Mouse (Mus musculus) heart, embryonic 10.5 days (tissue): ENCODE data around the gene Atox1. TPM values are rescaled to one million over a fixed set of nuclear protein-coding genes. Genes with fewer than 3 reads are reported as not detected.
A peak's percentile ranks its signal among the peaks of the same experiment; 100 is the strongest.

Source experiments
- DNase-seq: peaks from one replicate; pipeline ENCODE4 v3.0.0-alpha.2; 2017; ENCODE audit warnings: low spot score
- H3K27ac ChIP-seq: fragments of 300-500 bp; sonication (generic); 2 replicates; pipeline ENCODE4 v1.5.1; 2016; ENCODE audit warnings: mild to moderate bottlenecking
- H3K27me3 ChIP-seq: fragments of 300-500 bp; sonication (generic); 2 replicates; pipeline ENCODE4 v1.6.1; 2016; ENCODE audit warnings: mild to moderate bottlenecking; ENCODE audit not compliant: poor library complexity, insufficient read depth, severe bottlenecking
- H3K36me3 ChIP-seq: fragments of 300-500 bp; sonication (generic); 2 replicates; pipeline ENCODE4 v1.6.1; 2016; ENCODE audit warnings: mild to moderate bottlenecking, moderate library complexity
- H3K4me1 ChIP-seq: fragments of 300-500 bp; sonication (generic); 2 replicates; pipeline ENCODE4 v1.6.1; 2016; ENCODE audit warnings: mild to moderate bottlenecking
- H3K4me3 ChIP-seq: fragments of 300-500 bp; sonication (generic); 2 replicates; pipeline ENCODE4 v1.5.1; 2016; ENCODE audit warnings: mild to moderate bottlenecking, moderate library complexity
- H3K9me3 ChIP-seq: fragments of 300-500 bp; sonication (generic); 2 replicates; pipeline ENCODE4 v1.6.1; 2016; ENCODE audit warnings: mild to moderate bottlenecking, moderate library complexity
- WGBS: fragments of 180-500 bp; shearing (Covaris S2); methylation state at CpG from one replicate; pipeline ENCODE4 v1.1.7; 2016; 5-methylcytosine and 5-hydroxymethylcytosine counted together
- polyA plus RNA-seq: library from polyadenylated mRNA; unstranded; fragments of >200 nt; fragmentation: Nextera tagmentation; extraction: Ambion mirVana; gene quantifications from 2 replicates; pipeline ENCODE4 v1.2.1, GENCODE M21; 2016

The Atox1 gene
- polyA plus RNA-seq, 1 experiment from 2014 or later = 269 TPM

GRCm38 (mm10) chr11:55468611-55469047, 7.6 kb upstream of the Atox1 start:
- H3K27ac ChIP-seq = peak overlapping the region; percentile 88
- WGBS = 5% methylated on average over 17 of the region's 17 CpGs
- H3K4me1 ChIP-seq = peaks cover 26% of the 10 kb centered on the region
- peak overlapping the region; percentile 91 for H3K4me3 ChIP-seq
- no peaks in the 10 kb centered on the region for H3K9me3 ChIP-seq
- DNase-seq = peak; percentile 81
- no peaks in the 10 kb centered on the region for H3K27me3 ChIP-seq
- H3K36me3 ChIP-seq = peaks cover 20% of the 10 kb centered on the region

GRCm38 (mm10) chr11:55468012-55468411, 7.0 kb upstream of the Atox1 start:
- Histone ChIP-seq H3K27ac (peak overlapping the region; percentile 88), H3K27me3 (no peaks in the 10 kb centered on the region), H3K36me3 (peaks cover 15% of the 10 kb centered on the region), H3K4me3 (peak overlapping the region; percentile 91), H3K9me3 (no peaks in the 10 kb centered on the region), H3K4me1 (peaks cover 21% of the 10 kb centered on the region)
- WGBS = 73% methylated on average over 10 of the region's 10 CpGs
- DNase-seq = no peak

- no peak for DNase-seq
- WGBS = 88% methylated on average over 3 of the region's 3 CpGs
- H3K27ac ChIP-seq = no peak overlapping the region
- H3K27me3 ChIP-seq = no peaks in the 10 kb centered on the region
- peaks cover 11% of the 10 kb centered on the region; the same call in 1 of the 2 replicates for H3K4me1 ChIP-seq
- no peak overlapping the region for H3K4me3 ChIP-seq
- H3K9me3 ChIP-seq = no peaks in the 10 kb centered on the region
- H3K36me3 ChIP-seq = no peaks in the 10 kb centered on the region
These were observed 4.1 kb upstream of the Atox1 start for GRCm38 (mm10) chr11:55465177-55465576.

GRCm38 (mm10) chr11:55464707-55465106, 3.7 kb upstream of the Atox1 start:
- Histone ChIP-seq H3K9me3 (no peaks in the 10 kb centered on the region), H3K27me3 (no peaks in the 10 kb centered on the region), H3K36me3 (no peaks in the 10 kb centered on the region), H3K4me3 (no peak overlapping the region), H3K4me1 (peaks cover 15% of the 10 kb centered on the region), H3K27ac (no peak overlapping the region)
- no peak for DNase-seq
- WGBS = 80% methylated on average over 10 of the region's 10 CpGs

GRCm38 (mm10) chr11:55462149-55462548, 1.1 kb upstream of the Atox1 start:
- no peaks in the 10 kb centered on the region for H3K27me3 ChIP-seq
- H3K4me1 ChIP-seq = peaks cover 21% of the 10 kb centered on the region
- H3K9me3 ChIP-seq = no peaks in the 10 kb centered on the region
- no peak overlapping the region for H3K27ac ChIP-seq
- peaks cover 6% of the 10 kb centered on the region; the same call in 1 of the 2 replicates for H3K36me3 ChIP-seq
- DNase-seq = no peak
- H3K4me3 ChIP-seq = no peak overlapping the region
- WGBS = 93% methylated on average over 9 of the region's 9 CpGs

GRCm38 (mm10) chr11:55460559-55461018, 450 bp downstream of the Atox1 start:
- Histone ChIP-seq H3K4me1 (peaks cover 21% of the 10 kb centered on the region), H3K27me3 (no peaks in the 10 kb centered on the region), H3K4me3 (peak overlapping the region; percentile 78), H3K9me3 (no peaks in the 10 kb centered on the region), H3K36me3 (peaks cover 6% of the 10 kb centered on the region; the same call in 1 of the 2 replicates), H3K27ac (peak overlapping the region; percentile 75)
- WGBS = under 1% methylated on average over 17 of the region's 17 CpGs
- no peak for DNase-seq

- no peak for DNase-seq
- Histone ChIP-seq H3K4me3 (peak overlapping the region; percentile 78), H3K36me3 (peaks cover 7% of the 10 kb centered on the region; the same call in 1 of the 2 replicates), H3K4me1 (peaks cover 21% of the 10 kb centered on the region), H3K27ac (peak overlapping the region; percentile 75), H3K9me3 (no peaks in the 10 kb centered on the region), H3K27me3 (no peaks in the 10 kb centered on the region)
- WGBS = 9% methylated on average over 3 of the region's 3 CpGs
These were observed 1.0 kb downstream of the Atox1 start for GRCm38 (mm10) chr11:55459850-55460558.

GRCm38 (mm10) chr11:55458501-55458900, 2.5 kb downstream of the Atox1 start:
- DNase-seq = no peak
- H3K36me3 ChIP-seq = peaks cover 17% of the 10 kb centered on the region
- WGBS = 56% methylated on average over 4 of the region's 4 CpGs
- H3K4me3 ChIP-seq = no peak overlapping the region
- H3K27me3 ChIP-seq = no peaks in the 10 kb centered on the region
- peak overlapping the region; percentile 18; the same call in 1 of the 2 replicates for H3K27ac ChIP-seq
- no peaks in the 10 kb centered on the region for H3K9me3 ChIP-seq
- peaks cover 21% of the 10 kb centered on the region for H3K4me1 ChIP-seq

GRCm38 (mm10) chr11:55455166-55455565, 5.9 kb downstream of the Atox1 start:
- DNase-seq = no peak
- Histone ChIP-seq H3K9me3 (no peaks in the 10 kb centered on the region), H3K27me3 (no peaks in the 10 kb centered on the region), H3K36me3 (peaks cover 42% of the 10 kb centered on the region), H3K4me1 (peaks cover 18% of the 10 kb centered on the region), H3K27ac (no peak overlapping the region), H3K4me3 (no peak overlapping the region)
- 80% methylated on average over 2 of the region's 2 CpGs for WGBS

- no peak overlapping the region for H3K4me3 ChIP-seq
- 80% methylated on average over 4 of the region's 4 CpGs for WGBS
- peaks cover 10% of the 10 kb centered on the region; the same call in 1 of the 2 replicates for H3K4me1 ChIP-seq
- peaks cover 58% of the 10 kb centered on the region for H3K36me3 ChIP-seq
- H3K27me3 ChIP-seq = no peaks in the 10 kb centered on the region
- no peak overlapping the region for H3K27ac ChIP-seq
- H3K9me3 ChIP-seq = no peaks in the 10 kb centered on the region
- DNase-seq = no peak
These were observed 7.4 kb downstream of the Atox1 start for GRCm38 (mm10) chr11:55453640-55454039.

GRCm38 (mm10) chr11:55450311-55450710, 10.7 kb downstream of the Atox1 start:
- Histone ChIP-seq H3K4me1 (peaks cover 12% of the 10 kb centered on the region), H3K27ac (no peak overlapping the region), H3K27me3 (no peaks in the 10 kb centered on the region), H3K4me3 (no peak overlapping the region), H3K36me3 (peaks cover 55% of the 10 kb centered on the region), H3K9me3 (no peaks in the 10 kb centered on the region)
- 74% methylated on average over 4 of the region's 4 CpGs for WGBS
- DNase-seq = no peak

- Histone ChIP-seq H3K9me3 (no peaks in the 10 kb centered on the region), H3K27ac (peak overlapping the region; percentile 44; the same call in 1 of the 2 replicates), H3K4me3 (no peak overlapping the region), H3K36me3 (peaks cover 50% of the 10 kb centered on the region), H3K4me1 (peaks cover 18% of the 10 kb centered on the region), H3K27me3 (no peaks in the 10 kb centered on the region)
- WGBS = 62% methylated on average over 7 of the region's 7 CpGs
- no peak for DNase-seq
These were observed 11.5 kb downstream of the Atox1 start for GRCm38 (mm10) chr11:55449531-55449930.

- Histone ChIP-seq H3K4me3 (no peak overlapping the region), H3K4me1 (peaks cover 28% of the 10 kb centered on the region), H3K36me3 (peaks cover 32% of the 10 kb centered on the region), H3K9me3 (no peaks in the 10 kb centered on the region), H3K27me3 (no peaks in the 10 kb centered on the region), H3K27ac (no peak overlapping the region)
- peak; percentile 90 for DNase-seq
- WGBS = 26% methylated on average over 4 of the region's 4 CpGs
These were observed 14.5 kb downstream of the Atox1 start for GRCm38 (mm10) chr11:55446579-55446978.
